Mouse (Mus musculus) bone marrow, adult 2 months (tissue): ENCODE data around the gene Fabp2.

Source experiments
- CTCF ChIP-seq: fragments of 200-500 bp; IDR thresholded peaks from 2 replicates; pipeline ENCODE4 v1.5.1; 2011; ENCODE audit warnings: low read length, control low read depth; ENCODE audit not compliant: control insufficient read depth, insufficient read depth
- POLR2A ChIP-seq: fragments of 200-500 bp; IDR thresholded peaks from 2 replicates; pipeline ENCODE4 v1.6.1; 2011; ENCODE audit warnings: low read depth, mild to moderate bottlenecking, control low read depth, low read length, borderline replicate concordance; ENCODE audit not compliant: control insufficient read depth

DNA sequence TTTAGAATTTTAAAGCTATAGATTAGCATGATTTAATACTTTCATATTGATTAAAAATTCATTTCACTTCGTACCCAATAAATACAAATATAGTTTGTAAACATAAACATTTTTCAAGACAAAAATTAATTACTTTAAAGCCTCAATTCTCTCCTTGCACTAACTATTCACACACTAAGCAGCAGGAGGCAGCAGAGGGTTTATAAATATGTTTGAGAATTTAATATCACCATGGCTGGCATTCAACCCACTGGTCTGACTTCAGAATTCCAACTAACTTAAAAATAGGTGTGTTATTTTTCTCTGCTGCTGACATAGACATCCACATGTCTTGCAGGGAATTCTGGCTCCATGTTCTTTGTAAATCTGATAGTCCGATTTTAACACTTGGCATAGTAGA, 44.3 kb downstream of the Fabp2 start:
- no peak for TF ChIP-seq POLR2A
- TF ChIP-seq CTCF = no peak
